Mouse (Mus musculus): ENCODE data around the gene Gm28102. TPM values are rescaled to one million over a fixed set of nuclear protein-coding genes. Genes with fewer than 3 reads are reported as not detected.
"Not testable (repeated sequence)": the region's sequence is repeated elsewhere in the genome, so short reads cannot be mapped to it uniquely, and the experiment has no call there.

The Gm28102 gene
- total RNA-seq (2021), result not detected in 2 replicates
- long read RNA-seq, result 0 reads

DNA sequence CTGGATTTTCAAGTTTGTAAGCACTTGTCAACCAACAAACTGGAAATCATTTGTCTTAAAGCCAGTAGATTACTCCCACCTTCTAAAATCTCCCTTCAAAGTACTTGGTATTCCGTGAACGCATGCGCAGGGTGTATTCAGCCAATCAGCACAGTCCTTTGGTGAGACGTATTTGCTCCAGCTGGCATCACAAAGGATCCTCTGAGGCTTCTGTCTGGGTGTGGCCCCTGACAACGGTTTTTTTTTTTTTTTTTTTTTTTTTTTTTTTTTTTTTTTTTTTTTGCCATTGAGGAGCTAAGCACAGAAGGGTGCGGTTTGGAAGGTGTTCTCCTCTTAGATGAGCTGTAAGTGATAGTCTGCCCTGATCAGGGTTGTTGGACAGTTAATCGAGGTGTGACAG, at the start of gene Gm28102:
TSS of gene Gm28102 (plus strand) at position 301 of the 400 bp plus-strand sequence.
- DNase-seq, result not testable (repeated sequence)

All from adrenal gland, postnatal 25 days (tissue).